Mouse (Mus musculus) olfactory bulb, adult 2 months (tissue): ENCODE measurements at regions not wholly inside any gene's neighbourhood (a gene's known extent, or its start where the extent isn't known, plus 50 kb on each side); places are given as distances from the start of the nearest gene placed in this dataset.

Source experiments
- CTCF ChIP-seq: fragments of 200-500 bp; IDR thresholded peaks from 2 replicates; pipeline ENCODE4 v1.5.1; 2012; ENCODE audit warnings: low read depth, mild to moderate bottlenecking, low read length, moderate library complexity; ENCODE audit not compliant: insufficient read depth
- POLR2A ChIP-seq: fragments of 200-500 bp; IDR thresholded peaks from 2 replicates; pipeline ENCODE4 v1.6.1; 2012; ENCODE audit warnings: mild to moderate bottlenecking, low read depth, low read length, moderate library complexity; ENCODE audit not compliant: insufficient read depth

DNA sequence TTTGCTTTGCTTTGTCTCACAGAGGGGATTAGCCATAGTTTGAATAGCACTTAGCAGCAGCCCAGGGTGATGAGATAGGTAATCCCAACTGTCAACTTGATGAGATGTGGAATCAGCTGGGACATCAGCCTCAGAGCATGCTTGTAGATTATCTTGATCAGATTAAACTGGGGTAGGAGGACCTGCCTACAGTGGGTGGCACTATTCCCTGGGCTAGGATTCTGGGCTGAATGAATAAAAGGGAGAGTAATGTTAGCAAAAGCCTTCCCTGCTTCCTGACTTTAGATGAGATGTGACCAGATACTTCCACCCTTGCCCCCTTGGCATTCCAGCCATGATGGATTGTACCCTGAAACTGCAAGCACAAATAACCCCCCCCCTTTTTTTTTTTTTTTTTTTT lies 198.0 kb upstream of the Klf3 start:
- no peak for TF ChIP-seq CTCF
- no peak for TF ChIP-seq POLR2A
